Mouse (Mus musculus): ENCODE data around the gene Fam124b.

- TF ChIP-seq POLR2A (IDR thresholded peaks at IDR 0.05; ENCODE audit: insufficient read length, low read depth) = no peak
- TF ChIP-seq USF1 (IDR thresholded peaks at IDR 0.05; ENCODE audit: low read depth) = no peak
- TF ChIP-seq MAX (IDR thresholded peaks at IDR 0.05; ENCODE audit: low read depth) = no peak
- TF ChIP-seq CEBPB (IDR thresholded peaks at IDR 0.05; ENCODE audit: insufficient read depth, poor library complexity, severe bottlenecking) = no peak
- TF ChIP-seq SRF (IDR thresholded peaks at IDR 0.05; ENCODE audit: control insufficient read depth, insufficient read length, low read depth) = no peak
- no peak for TF ChIP-seq TCF3 (IDR thresholded peaks at IDR 0.05; ENCODE audit: insufficient read length, low read depth)
These were observed 40.4 kb upstream of the Fam124b start for GRCm38 (mm10) chr1:80258632-80259031.

Data from myocyte (in vitro differentiated cells).